Comparison of ENCODE assay signal across 14 mouse cellular contexts in the genomic region with DNA sequence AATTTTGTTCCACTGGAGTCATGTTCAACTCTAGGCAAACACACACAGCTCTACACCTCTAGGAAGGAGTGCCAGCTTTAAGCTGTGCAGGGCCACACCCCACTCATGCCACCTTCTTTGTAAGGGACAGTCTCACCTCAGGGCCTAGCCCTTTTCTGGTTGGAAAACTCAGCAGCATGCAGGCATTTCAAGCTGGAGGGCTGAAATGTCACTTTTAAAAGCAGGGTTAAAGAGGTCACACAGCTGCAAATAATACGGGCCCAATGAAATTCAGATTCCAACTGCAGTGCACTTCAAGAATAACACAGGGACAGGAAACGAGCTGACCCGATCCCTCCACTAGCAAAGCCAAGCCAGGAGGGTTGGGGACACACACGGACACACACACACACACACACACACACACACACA.
DNase-seq lines count a peak whose midpoint lies in the region; ATAC-seq and TF ChIP-seq lines count a peak whose summit lies in the region.
"Had no signal": no experiment of that assay in that cellular context is flagged by ENCODE, and none has a peak within 500 bp of the region (broad histone marks: within the 10 kb centered on the region; RNA-seq: fewer than 3 reads in every experiment).

No protein-coding gene starts in this region.

- peaks cover 43% of the 10 kb centered on the region for H3K4me1 ChIP-seq in forebrain, embryonic 10.5 days
- H3K4me1 ChIP-seq in forebrain, embryonic 14.5 days (ENCODE audit: control insufficient read depth, insufficient read depth, low read length): no peaks in the 10 kb centered on the region
- no peaks in the 10 kb centered on the region for H3K4me1 ChIP-seq in heart, postnatal 0 days (ENCODE audit: control insufficient read depth, insufficient read depth)
- peaks cover 15% of the 10 kb centered on the region for H3K4me1 ChIP-seq in limb, embryonic 11.5 days (ENCODE audit: control insufficient read depth, insufficient read depth, low read length)
- H3K4me1 ChIP-seq in cerebellum, adult 2 months (ENCODE audit: control insufficient read depth, insufficient read depth, low read length): no peaks in the 10 kb centered on the region

- no peak overlapping the region for H3K4me2 ChIP-seq in forebrain, embryonic 14.5 days (ENCODE audit: low read length)
- no peak overlapping the region for H3K4me2 ChIP-seq in heart, postnatal 0 days (ENCODE audit: low read depth, low read length)
- no peak overlapping the region for H3K4me2 ChIP-seq in limb, embryonic 11.5 days (ENCODE audit: low read depth, severe bottlenecking)
- H3K4me2 ChIP-seq: neural tube, embryonic 13.5 days had no signal

- peak; percentile 26 for DNase-seq in forebrain, embryonic 10.5 days (ENCODE audit: extremely low spot score, low spot score)
- no peak for DNase-seq in forebrain, embryonic 14.5 days (ENCODE audit: low spot score)
- DNase-seq in embryo, embryonic 10 days (ENCODE audit: low spot score): peak; percentile 69
- no peak for DNase-seq in heart, postnatal 0 days (ENCODE audit: low spot score)
- DNase-seq in limb, embryonic 11.5 days (ENCODE audit: low spot score): peak; percentile 62
- no peak for DNase-seq in cerebellum, adult 2 months
- DNase-seq in adrenal gland, adult (ENCODE audit: inconsistent age in 2 of 2, low spot score in 1 of 2): no peak
- DNase-seq: adrenal gland, postnatal 25 days; cerebellum, postnatal 10 days; forebrain, postnatal 0 days; right cerebral cortex, postnatal 4 days had no signal

- H3K27me3 ChIP-seq in forebrain, embryonic 10.5 days (ENCODE audit: poor library complexity, severe bottlenecking): peaks cover 4% of the 10 kb centered on the region; the same call in 1 of the 2 replicates
- H3K27me3 ChIP-seq in forebrain, embryonic 14.5 days (replicated peaks; ENCODE audit: control insufficient read depth, insufficient read depth, low read length): no peaks in the 10 kb centered on the region
- no peaks in the 10 kb centered on the region for H3K27me3 ChIP-seq in heart, postnatal 0 days (ENCODE audit: control insufficient read depth, insufficient read depth, low read length)
- no peaks in the 10 kb centered on the region for H3K27me3 ChIP-seq in limb, embryonic 11.5 days (ENCODE audit: control insufficient read depth, insufficient read depth, low read length)
- H3K27me3 ChIP-seq in cerebellum, adult 2 months (ENCODE audit: control insufficient read depth, insufficient read depth, low read length): no peaks in the 10 kb centered on the region
- H3K27me3 ChIP-seq: neural tube, embryonic 13.5 days had no signal

- peak overlapping the region; percentile 69 for H3K27ac ChIP-seq in forebrain, embryonic 10.5 days
- no peak overlapping the region for H3K27ac ChIP-seq in forebrain, embryonic 14.5 days (ENCODE audit: low read depth, low read length)
- H3K27ac ChIP-seq in heart, postnatal 0 days (ENCODE audit: low read depth): no peak overlapping the region
- peak overlapping the region; percentile 60 for H3K27ac ChIP-seq in limb, embryonic 11.5 days (replicated peaks; ENCODE audit: low read depth, low read length)
- no peak overlapping the region for H3K27ac ChIP-seq in cerebellum, adult 2 months (ENCODE audit: insufficient read depth, low read length)
- H3K27ac ChIP-seq: hindbrain, postnatal 0 days; neural tube, embryonic 13.5 days had no signal

- TF ChIP-seq EP300 in heart, postnatal 0 days (IDR thresholded peaks at IDR 0.05; ENCODE audit: low read depth): no peak

- no peak for TF ChIP-seq POLR2A in cerebellum, adult 2 months (IDR thresholded peaks at IDR 0.05; ENCODE audit: borderline replicate concordance, insufficient read depth, low read length)

- no peak overlapping the region for H3K9ac ChIP-seq in forebrain, embryonic 14.5 days (ENCODE audit: low read length)
- H3K9ac ChIP-seq in heart, postnatal 0 days (replicated peaks; ENCODE audit: low read depth, low read length): no peak overlapping the region
- no peak overlapping the region for H3K9ac ChIP-seq in limb, embryonic 11.5 days (ENCODE audit: low read length)
- H3K9ac ChIP-seq: forebrain, postnatal 0 days; neural tube, embryonic 13.5 days had no signal

- no peak for TF ChIP-seq CTCF in heart, postnatal 0 days (IDR thresholded peaks at IDR 0.05; ENCODE audit: low read depth)
- TF ChIP-seq CTCF in cerebellum, adult 2 months (IDR thresholded peaks at IDR 0.05; ENCODE audit: borderline replicate concordance, insufficient read depth, low read depth, low read length): no peak

- no peak overlapping the region for H3K4me3 ChIP-seq in forebrain, embryonic 10.5 days
- no peak overlapping the region for H3K4me3 ChIP-seq in forebrain, embryonic 14.5 days (ENCODE audit: low read depth, low read length)
- no peak overlapping the region for H3K4me3 ChIP-seq in heart, postnatal 0 days (ENCODE audit: low read depth, low read length)
- no peak overlapping the region for H3K4me3 ChIP-seq in limb, embryonic 11.5 days (ENCODE audit: low read depth, low read length)
- H3K4me3 ChIP-seq in cerebellum, adult 2 months (replicated peaks; ENCODE audit: insufficient read depth, low read depth, low read length): no peak overlapping the region
- H3K4me3 ChIP-seq: neural tube, embryonic 13.5 days had no signal

- no peak for ATAC-seq in forebrain, embryonic 14.5 days
- ATAC-seq in heart, postnatal 0 days (ENCODE audit: insufficient read depth, low read depth): 0 out of 2 replicates have a peak, but pooled peaks have one; percentile 20
- ATAC-seq in limb, embryonic 11.5 days (ENCODE audit: insufficient number of reproducible peaks, low FRiP score, low TSS enrichment, low read depth): no peak; the same call in 1 of the 2 replicates
- ATAC-seq in megakaryocyte progenitor cell, adult 5-6 weeks (replicated peaks; ENCODE audit: poor library complexity): no peak
- ATAC-seq: forebrain, postnatal 0 days; hindbrain, postnatal 0 days had no signal

- WGBS in forebrain, embryonic 10.5 days: 24% methylated on average over 4 of the region's 4 CpGs
- WGBS in forebrain, embryonic 14.5 days: 57% methylated on average over 4 of the region's 4 CpGs
- 27% methylated on average over 4 of the region's 4 CpGs for WGBS in heart, postnatal 0 days
- 6% methylated on average over 4 of the region's 4 CpGs for WGBS in limb, embryonic 11.5 days
- WGBS in cerebellum, adult 2 months: 88% methylated on average over 4 of the region's 4 CpGs

- no peaks in the 10 kb centered on the region for H3K36me3 ChIP-seq in forebrain, embryonic 10.5 days (replicated peaks)
- H3K36me3 ChIP-seq in forebrain, embryonic 14.5 days (ENCODE audit: control insufficient read depth, insufficient read depth, low read length): no peaks in the 10 kb centered on the region
- no peaks in the 10 kb centered on the region for H3K36me3 ChIP-seq in heart, postnatal 0 days (replicated peaks; ENCODE audit: control insufficient read depth, insufficient read depth, low read length)
- H3K36me3 ChIP-seq in limb, embryonic 11.5 days (ENCODE audit: control insufficient read depth, insufficient read depth, low read length): no peaks in the 10 kb centered on the region
- H3K36me3 ChIP-seq: neural tube, embryonic 13.5 days had no signal

- H3K9me3 ChIP-seq in forebrain, embryonic 10.5 days: no peaks in the 10 kb centered on the region
- no peaks in the 10 kb centered on the region for H3K9me3 ChIP-seq in forebrain, embryonic 14.5 days (replicated peaks; ENCODE audit: control insufficient read depth, low read length)
- no peaks in the 10 kb centered on the region for H3K9me3 ChIP-seq in heart, postnatal 0 days (replicated peaks; ENCODE audit: control insufficient read depth, low read length)
- no peaks in the 10 kb centered on the region for H3K9me3 ChIP-seq in limb, embryonic 11.5 days (ENCODE audit: control insufficient read depth, low read length)
- H3K9me3 ChIP-seq: neural tube, embryonic 13.5 days had no signal

Comparison
In these comparisons a context has a peak if more than half of its experiments do, and no peak if none do; other contexts are left out.
1. DNase-seq: peak in forebrain, embryonic 10.5 days (single experiment), embryo, embryonic 10 days (single experiment) and limb, embryonic 11.5 days (single experiment); none in forebrain, embryonic 14.5 days (single experiment), heart, postnatal 0 days (single experiment), cerebellum, adult 2 months (0 of 2) and adrenal gland, adult (0 of 2).
2. H3K27ac ChIP-seq: peak in forebrain, embryonic 10.5 days (single experiment) and limb, embryonic 11.5 days (single experiment); none in forebrain, embryonic 14.5 days (single experiment), heart, postnatal 0 days (single experiment) and cerebellum, adult 2 months (single experiment).